Mouse (Mus musculus) cerebellum, adult 2 months (tissue): Measurements from ENCODE around the gene Sgta.

Experiments
- CTCF ChIP-seq: fragments of 200-500 bp; IDR thresholded peaks from 2 replicates; pipeline ENCODE4 v1.5.1; 2011; ENCODE audit warnings: low read depth, mild to moderate bottlenecking, control low read depth, low read length, moderate library complexity, borderline replicate concordance; ENCODE audit not compliant: insufficient read depth
- POLR2A ChIP-seq: fragments of 200-500 bp; IDR thresholded peaks from 2 replicates; pipeline ENCODE4 v1.6.1; 2011; ENCODE audit warnings: low read length, control low read depth, borderline replicate concordance; ENCODE audit not compliant: insufficient read depth

DNA sequence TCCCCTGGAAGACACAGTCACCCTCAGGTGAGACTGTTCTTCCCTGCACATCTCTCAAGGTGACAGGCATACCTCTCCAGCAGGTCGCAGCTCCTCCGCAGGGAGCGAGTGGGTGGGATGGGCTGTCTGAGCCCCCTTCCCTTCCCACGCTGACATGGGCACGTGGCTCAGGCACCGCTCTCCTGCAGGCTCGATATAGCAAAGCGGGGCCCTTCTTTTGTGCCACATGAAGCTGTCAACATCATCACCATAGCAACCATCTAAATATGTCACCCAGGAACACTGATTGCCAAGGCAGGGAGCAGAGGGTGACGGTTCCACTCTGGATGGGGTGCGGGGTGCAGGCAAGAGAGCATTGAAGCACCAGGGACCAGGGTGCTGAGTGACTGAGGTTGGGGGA lies 58.8 kb downstream of the Sgta start:
- no peak for TF ChIP-seq CTCF
- no peak for TF ChIP-seq POLR2A
